Mouse (Mus musculus): Measurements from ENCODE around the gene Mroh3. TPM values are rescaled to one million over a fixed set of nuclear protein-coding genes. Genes with fewer than 3 reads are reported as not detected.
A peak's percentile ranks its signal among the peaks of the same experiment; 100 is the strongest.

Mroh3 gene
- polyA plus RNA-seq, 1 experiment = 2.2 TPM

DNA sequence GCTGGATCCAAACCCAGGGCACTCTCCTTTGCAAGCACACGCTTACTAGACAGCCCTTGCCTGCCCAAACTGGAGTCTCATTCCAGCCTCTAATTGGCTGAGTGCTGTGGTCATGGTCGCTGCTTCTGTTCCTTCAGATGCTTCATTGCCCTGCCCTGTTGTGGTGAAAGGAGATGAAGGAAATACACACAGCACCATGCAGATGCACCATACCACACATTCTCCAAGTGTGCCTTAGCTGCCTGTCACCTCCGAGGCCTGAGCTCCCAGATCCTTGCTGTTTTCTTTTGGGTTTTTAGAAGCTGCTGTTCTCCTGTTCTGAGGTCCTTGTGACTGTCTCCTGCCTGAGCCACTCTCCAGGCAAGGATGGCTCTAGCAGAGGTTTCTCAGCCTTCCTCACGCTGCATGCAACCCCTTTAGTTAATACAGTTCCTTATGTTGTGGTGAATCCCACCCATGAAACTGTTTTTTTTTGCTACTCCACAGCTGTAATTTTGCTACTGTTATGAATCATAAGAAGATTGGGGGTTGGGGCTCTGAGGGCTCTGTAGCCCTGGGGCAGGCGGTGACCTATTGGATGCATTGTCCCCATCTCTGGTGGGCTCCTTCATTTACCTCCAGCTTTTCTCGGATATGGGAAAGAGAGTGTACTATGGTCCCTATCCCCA lies 76.7 kb downstream of the Mroh3 start:
- Histone ChIP-seq H3K36me3 (ENCODE audit: control insufficient read depth, insufficient read depth, low read length) (no peaks in the 10 kb centered on the region), H3K4me3 (ENCODE audit: low read depth, low read length) (no peak overlapping the region), H3K27ac (ENCODE audit: insufficient read depth, low read depth, low read length) (peak overlapping the region; percentile 97), H3K27me3 (ENCODE audit: control insufficient read depth, insufficient read depth, low read length) (no peaks in the 10 kb centered on the region), H3K4me1 (ENCODE audit: control insufficient read depth, insufficient read depth, insufficient read length, low read length) (peaks cover 53% of the 10 kb centered on the region)
- 63% methylated on average over 6 of the region's 6 CpGs for WGBS
- TF ChIP-seq CTCF (IDR thresholded peaks at IDR 0.05; ENCODE audit: extremely low read depth, insufficient read length, insufficient replicate concordance, low read depth, low read length) (no peak), POLR2A (IDR thresholded peaks at IDR 0.05; ENCODE audit: low read depth, low read length) (no peak)

DNA sequence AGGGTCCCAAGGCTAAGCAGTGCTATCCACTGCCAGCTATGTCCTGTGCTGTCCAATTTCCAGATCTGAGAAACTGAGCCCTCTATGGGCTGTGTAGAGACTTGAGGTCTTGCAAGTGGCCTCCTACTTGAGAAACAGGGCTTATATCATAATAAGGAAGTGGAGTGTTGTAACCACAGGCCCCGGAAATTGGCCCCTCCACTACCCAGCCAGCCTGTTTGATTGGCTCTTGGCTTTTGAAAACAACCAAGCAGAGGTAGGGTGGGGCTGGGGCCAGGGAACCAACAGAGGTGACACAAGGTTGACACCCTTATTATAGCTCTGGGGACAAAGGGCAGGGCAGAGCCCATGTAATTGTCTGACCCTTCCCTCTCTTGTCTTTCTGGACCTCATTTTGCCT lies 77.6 kb downstream of the Mroh3 start:
- peak overlapping the region; percentile 6; the same call in 1 of the 2 replicates for H3K4me3 ChIP-seq (ENCODE audit: low read depth, low read length)

DNA sequence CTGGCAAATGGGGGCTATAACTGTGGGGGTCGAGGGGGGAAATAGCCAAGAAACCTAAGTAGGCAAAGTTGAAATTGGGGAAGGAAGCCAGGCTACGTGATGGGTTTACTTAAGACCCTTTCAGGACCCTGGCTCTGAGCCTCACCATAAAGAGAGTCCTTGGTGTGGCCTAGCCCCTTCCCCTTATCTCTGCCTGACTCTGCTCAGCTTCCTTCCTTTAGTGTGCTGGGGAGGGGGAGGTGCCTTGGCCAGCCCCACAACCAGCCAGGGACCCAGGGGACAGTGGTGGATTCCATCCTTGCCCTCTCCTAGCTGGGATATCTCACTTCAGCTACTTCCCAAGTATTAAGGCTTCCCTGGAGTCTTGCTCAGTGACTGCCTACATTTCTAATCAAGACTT lies 78.1 kb downstream of the Mroh3 start:
- peaks cover 50% of the 10 kb centered on the region for H3K4me1 ChIP-seq (ENCODE audit: control insufficient read depth, insufficient read depth, insufficient read length, low read length)
- WGBS = 76% methylated on average over 2 of the region's 2 CpGs
- H3K4me3 ChIP-seq (ENCODE audit: low read depth, low read length) = peak overlapping the region; percentile 6; the same call in 1 of the 2 replicates
- TF ChIP-seq POLR2A (IDR thresholded peaks at IDR 0.05; ENCODE audit: low read depth, low read length) (no peak), CTCF (IDR thresholded peaks at IDR 0.05; ENCODE audit: extremely low read depth, insufficient read length, insufficient replicate concordance, low read depth, low read length) (no peak; the same call in 1 of the 2 replicates)
- peak overlapping the region; percentile 97 for H3K27ac ChIP-seq (ENCODE audit: insufficient read depth, low read depth, low read length)
- no peaks in the 10 kb centered on the region for H3K27me3 ChIP-seq (ENCODE audit: control insufficient read depth, insufficient read depth, low read length)
- H3K36me3 ChIP-seq (ENCODE audit: control insufficient read depth, insufficient read depth, low read length) = no peaks in the 10 kb centered on the region

More for the DNA sequence above, 77.6 kb downstream of the Mroh3 start:
- Histone ChIP-seq H3K4me1 (ENCODE audit: control insufficient read depth, insufficient read depth, insufficient read length, low read length) (peaks cover 50% of the 10 kb centered on the region), H3K27me3 (ENCODE audit: control insufficient read depth, insufficient read depth, low read length) (no peaks in the 10 kb centered on the region), H3K36me3 (ENCODE audit: control insufficient read depth, insufficient read depth, low read length) (no peaks in the 10 kb centered on the region), H3K27ac (ENCODE audit: insufficient read depth, low read depth, low read length) (peak overlapping the region; percentile 97)
- TF ChIP-seq CTCF (IDR thresholded peaks at IDR 0.05; ENCODE audit: extremely low read depth, insufficient read length, insufficient replicate concordance, low read depth, low read length) (no peak), POLR2A (IDR thresholded peaks at IDR 0.05; ENCODE audit: low read depth, low read length) (no peak)
- WGBS = 6% methylated on average over 1 of the region's 1 CpGs

DNA sequence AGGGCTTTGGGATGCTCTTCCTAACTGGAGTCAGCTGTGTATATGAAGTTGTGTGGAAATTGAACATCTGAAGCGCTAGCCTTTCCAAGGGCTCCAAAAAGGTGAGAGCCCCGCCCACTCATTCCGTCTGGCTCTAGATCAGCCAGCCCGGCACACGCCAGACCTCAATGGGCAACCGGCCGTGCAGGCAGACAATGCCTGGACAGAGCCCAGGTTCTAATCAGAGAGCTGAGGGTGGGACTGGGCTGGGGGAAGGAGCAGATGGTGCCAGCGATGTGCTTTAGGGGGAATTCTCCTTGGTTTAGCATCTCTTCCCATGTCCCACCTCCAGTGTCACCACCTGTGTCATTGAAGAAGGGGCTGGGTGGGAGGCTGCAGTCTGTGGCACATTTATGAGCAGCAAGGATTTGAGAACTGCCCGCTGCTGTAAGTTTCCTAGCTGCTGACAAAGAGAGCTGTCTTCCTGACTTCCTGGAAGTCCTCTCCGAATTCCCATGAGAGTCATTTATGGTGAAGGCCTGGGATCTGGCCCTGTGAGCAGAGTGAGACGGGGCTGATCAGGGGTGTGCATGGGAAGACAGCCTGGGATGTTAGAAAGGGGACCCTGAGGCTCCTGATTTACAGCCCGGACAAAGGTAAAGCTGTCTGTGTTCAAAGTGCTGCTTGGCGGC lies 78.9 kb downstream of the Mroh3 start:
- H3K4me3 ChIP-seq (ENCODE audit: low read depth, low read length) = peak overlapping the region; percentile 39
- no peaks in the 10 kb centered on the region for H3K27me3 ChIP-seq (ENCODE audit: control insufficient read depth, insufficient read depth, low read length)
- peak overlapping the region; percentile 97 for H3K27ac ChIP-seq (ENCODE audit: insufficient read depth, low read depth, low read length)
- 22% methylated on average over 13 of the region's 13 CpGs for WGBS
- TF ChIP-seq POLR2A (IDR thresholded peaks at IDR 0.05; ENCODE audit: low read depth, low read length) (no peak), CTCF (IDR thresholded peaks at IDR 0.05; ENCODE audit: extremely low read depth, insufficient read length, insufficient replicate concordance, low read depth, low read length) (no peak)
- peaks cover 55% of the 10 kb centered on the region for H3K4me1 ChIP-seq (ENCODE audit: control insufficient read depth, insufficient read depth, insufficient read length, low read length)
- no peaks in the 10 kb centered on the region for H3K36me3 ChIP-seq (ENCODE audit: control insufficient read depth, insufficient read depth, low read length)

DNA sequence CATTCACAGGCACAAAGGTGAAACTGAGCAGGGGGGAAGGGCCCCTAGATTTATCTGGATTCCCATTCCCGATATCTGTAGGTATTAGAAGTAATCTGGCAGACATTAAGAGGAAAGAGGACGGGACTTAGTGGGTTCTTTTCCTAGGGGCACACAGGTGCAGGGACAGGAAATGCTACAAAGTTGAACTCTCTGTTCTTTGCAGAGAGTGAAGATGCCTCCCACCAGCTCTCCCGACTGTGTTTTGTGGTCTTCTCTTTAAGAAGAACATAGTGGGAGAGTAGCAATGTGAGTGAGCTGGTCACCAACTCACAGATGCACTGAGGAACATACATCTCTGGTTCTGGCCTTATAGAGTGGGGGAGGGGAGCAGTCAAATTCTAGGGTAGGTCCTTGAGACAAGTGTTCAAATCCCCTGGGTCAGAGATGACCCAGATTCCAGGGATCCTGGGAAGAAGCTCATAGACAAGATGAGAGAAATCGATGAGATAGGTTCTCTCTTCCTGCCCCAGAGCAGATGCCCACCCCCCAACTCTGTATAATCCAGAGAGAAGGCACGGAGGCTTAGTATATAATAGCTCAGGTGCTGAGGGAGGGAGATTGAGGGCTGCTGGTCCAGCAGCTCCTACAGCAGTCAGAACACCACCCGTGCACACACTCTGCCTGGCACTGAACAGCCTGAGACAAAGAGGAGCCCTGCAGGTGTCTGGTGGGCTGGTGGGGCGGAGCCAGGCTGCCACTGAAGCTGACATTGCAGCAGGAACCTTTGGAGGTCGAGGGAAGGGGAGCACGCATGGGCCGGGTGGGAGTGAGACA lies 80.0 kb downstream of the Mroh3 start:
- H3K4me1 ChIP-seq (ENCODE audit: control insufficient read depth, insufficient read depth, insufficient read length, low read length) = peaks cover 48% of the 10 kb centered on the region
- peak overlapping the region; percentile 77 for H3K27ac ChIP-seq (ENCODE audit: insufficient read depth, low read depth, low read length)
- 65% methylated on average over 10 of the region's 10 CpGs for WGBS

More for the DNA sequence above, 80.0 kb downstream of the Mroh3 start:
- Histone ChIP-seq H3K4me3 (ENCODE audit: low read depth, low read length) (peak overlapping the region; percentile 76), H3K36me3 (ENCODE audit: control insufficient read depth, insufficient read depth, low read length) (no peaks in the 10 kb centered on the region), H3K27me3 (ENCODE audit: control insufficient read depth, insufficient read depth, low read length) (no peaks in the 10 kb centered on the region)
- TF ChIP-seq POLR2A (IDR thresholded peaks at IDR 0.05; ENCODE audit: low read depth, low read length) (no peak), CTCF (IDR thresholded peaks at IDR 0.05; ENCODE audit: extremely low read depth, insufficient read length, insufficient replicate concordance, low read depth, low read length) (no peak)

Other genes starting within 250 kb of the Mroh3 start
- 0.11 and 0.34 TPM in 2 replicates for gene Igfn1, start 206.5 kb downstream of the Mroh3 start, polyA plus RNA-seq (2012; rRNA removed)
- 20.4 and 21.8 TPM in 2 replicates for gene Tmem9, start 204.7 kb downstream of the Mroh3 start, polyA plus RNA-seq (2012; rRNA removed)
- not detected in 2 replicates for gene Ascl5, start 162.0 kb downstream of the Mroh3 start, polyA plus RNA-seq (2012; rRNA removed)
- gene Cacna1s, start 160.1 kb downstream of the Mroh3 start, polyA plus RNA-seq (2012; rRNA removed) = 2.3 and 3.4 TPM in 2 replicates
- gene Kif21b, start 81.4 kb downstream of the Mroh3 start, polyA plus RNA-seq (2012; rRNA removed) = 12.4 and 28.6 TPM in 2 replicates
- 35.2 and 55.9 TPM in 2 replicates for gene Inava, start 21.4 kb upstream of the Mroh3 start, polyA plus RNA-seq (2012; rRNA removed)
- gene Gpr25, start 48.0 kb upstream of the Mroh3 start, polyA plus RNA-seq (2012; rRNA removed) = 0.36 and 0.55 TPM in 2 replicates
- 1.4 and 2.4 TPM in 2 replicates for gene Camsap2, start 133.3 kb upstream of the Mroh3 start, polyA plus RNA-seq (2012; rRNA removed)
- gene Ddx59, start 202.4 kb upstream of the Mroh3 start, polyA plus RNA-seq (2012; rRNA removed) = 0.28 and 0.49 TPM in 2 replicates